In the genomic region with DNA sequence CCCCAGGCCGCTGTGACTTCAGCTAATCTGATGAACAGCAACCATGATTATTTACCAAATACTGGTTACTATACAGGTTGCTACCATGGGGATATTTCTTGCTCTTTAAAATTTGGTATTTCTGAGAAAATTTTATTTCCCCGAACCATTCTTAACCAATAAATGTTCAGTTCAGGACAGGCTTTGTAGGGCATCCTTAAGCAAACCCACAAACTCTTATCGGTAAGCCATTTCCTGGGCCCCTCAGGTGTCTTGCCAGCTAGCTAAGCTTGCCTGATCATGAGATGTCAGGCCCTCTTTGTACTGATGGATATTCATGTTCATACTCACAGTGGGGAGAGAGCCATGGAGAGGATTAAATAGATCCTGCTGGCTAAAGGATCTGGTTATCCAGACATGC, we compare ENCODE assay signal across 19 mouse cellular contexts. TPM values are rescaled to one million over a fixed set of nuclear protein-coding genes. Genes with fewer than 3 reads are reported as not detected.
DNase-seq lines count a peak whose midpoint lies in the region; ATAC-seq and TF ChIP-seq lines count a peak whose summit lies in the region.
"Had no signal": no experiment of that assay in that cellular context is flagged by ENCODE, and none has a peak within 500 bp of the region (broad histone marks: within the 10 kb centered on the region; RNA-seq: fewer than 3 reads in every experiment).

No protein-coding gene starts in this region.

- no peak for TF ChIP-seq POLR2A in spleen, adult 2 months (IDR thresholded peaks at IDR 0.05; ENCODE audit: low read depth, low read length)

- H3K4me2 ChIP-seq in heart, embryonic 12.5 days, result no peak overlapping the region
- H3K4me2 ChIP-seq: embryonic facial prominence, embryonic 12.5 days; liver, embryonic 13.5 days; midbrain, embryonic 13.5 days; neural tube, embryonic 12.5 days had no signal

- no peak for TF ChIP-seq CTCF in spleen, adult 2 months (IDR thresholded peaks at IDR 0.05; ENCODE audit: extremely low read depth, insufficient read depth, insufficient read length, insufficient replicate concordance)

- H3K4me1 ChIP-seq in heart, embryonic 12.5 days (replicated peaks), result peaks cover 92% of the 10 kb centered on the region
- peaks cover 30% of the 10 kb centered on the region for H3K4me1 ChIP-seq in spleen, adult 2 months (ENCODE audit: control insufficient read depth, insufficient read depth, insufficient read length)
- H3K4me1 ChIP-seq: midbrain, embryonic 13.5 days had no signal

- H3K9ac ChIP-seq in heart, embryonic 12.5 days, result no peak overlapping the region
- H3K9ac ChIP-seq: embryonic facial prominence, embryonic 12.5 days; liver, embryonic 13.5 days; midbrain, embryonic 13.5 days; neural tube, embryonic 12.5 days had no signal

- 87% methylated on average over 3 of the region's 3 CpGs for WGBS in heart, embryonic 12.5 days
- WGBS in spleen, adult 2 months, result 62% methylated on average over 3 of the region's 3 CpGs

- no peak overlapping the region for H3K4me3 ChIP-seq in heart, embryonic 12.5 days
- H3K4me3 ChIP-seq in spleen, adult 2 months (ENCODE audit: extremely low read depth, insufficient read depth, insufficient read length), result no peak overlapping the region
- H3K4me3 ChIP-seq: embryonic facial prominence, embryonic 12.5 days; forebrain, embryonic 10.5 days; limb, embryonic 10.5 days; liver, embryonic 13.5 days; midbrain, embryonic 13.5 days; neural tube, embryonic 12.5 days had no signal

- no peaks in the 10 kb centered on the region for H3K27me3 ChIP-seq in heart, embryonic 12.5 days (replicated peaks)
- H3K27me3 ChIP-seq in spleen, adult 2 months (ENCODE audit: control insufficient read depth, insufficient read depth, low read length), result no peaks in the 10 kb centered on the region
- H3K27me3 ChIP-seq: embryonic facial prominence, embryonic 12.5 days; liver, embryonic 13.5 days; midbrain, embryonic 13.5 days; neural tube, embryonic 12.5 days had no signal

- no peak for DNase-seq in heart, adult 9 months (ENCODE audit: low spot score in 2 of 2)
- DNase-seq in spleen, adult 2 months (ENCODE audit: low read depth in 1 of 2, low spot score in 2 of 2), result no peak
- no peak for DNase-seq in spleen, adult 12 weeks (ENCODE audit: low spot score)
- peak; percentile 87 for DNase-seq in induced T-regulatory cell, adult 2 months (ENCODE audit: low read depth)
- peak; percentile 45 for DNase-seq in thymus, postnatal 25 days
- no peak for DNase-seq in left cerebral cortex, adult 8-10 months (ENCODE audit: low spot score in 2 of 2)
- DNase-seq in gastrocnemius, postnatal 25 days, result no peak
- DNase-seq: cerebellum, adult 11-12 months; liver, embryonic 13.5 days; right cerebral cortex, postnatal 4 days had no signal

- peaks cover 48% of the 10 kb centered on the region for H3K36me3 ChIP-seq in heart, embryonic 12.5 days
- H3K36me3 ChIP-seq in spleen, adult 2 months (ENCODE audit: control insufficient read depth, insufficient read depth, low read length), result peaks cover 4% of the 10 kb centered on the region; the same call in 1 of the 2 replicates
- H3K36me3 ChIP-seq: embryonic facial prominence, embryonic 12.5 days; forebrain, embryonic 10.5 days; liver, embryonic 13.5 days; midbrain, embryonic 13.5 days; neural tube, embryonic 12.5 days had no signal

- peak overlapping the region; percentile 82 for H3K27ac ChIP-seq in heart, embryonic 12.5 days (ENCODE audit: poor library complexity, severe bottlenecking)
- peak overlapping the region; percentile 75 for H3K27ac ChIP-seq in spleen, adult 2 months (ENCODE audit: insufficient read depth, low read length)
- H3K27ac ChIP-seq: embryonic facial prominence, embryonic 12.5 days; forebrain, embryonic 10.5 days; hindbrain, postnatal 0 days; kidney, postnatal 0 days; limb, embryonic 10.5 days; liver, embryonic 13.5 days; macrophage; midbrain, embryonic 13.5 days; neural tube, embryonic 12.5 days had no signal

- no peak for ATAC-seq in heart, embryonic 12.5 days (ENCODE audit: insufficient number of reproducible peaks, low FRiP score)
- ATAC-seq: hindbrain, postnatal 0 days; midbrain, embryonic 13.5 days had no signal

- no peaks in the 10 kb centered on the region for H3K9me3 ChIP-seq in heart, embryonic 12.5 days (replicated peaks)
- H3K9me3 ChIP-seq: embryonic facial prominence, embryonic 12.5 days; forebrain, embryonic 10.5 days; limb, embryonic 10.5 days; liver, embryonic 13.5 days; midbrain, embryonic 13.5 days; neural tube, embryonic 12.5 days had no signal

RNA-seq across cellular contexts. Expression of a gene that starts 30.7 kb away (rescaled TPM):
- polyA plus RNA-seq in heart, embryonic 12.5 days (2016; fragmentation: Nextera tagmentation; extraction: Ambion mirVana), result 44.2 and 48.3 TPM in 2 replicates
- 21.3 and 24.9 TPM in 2 replicates for polyA plus RNA-seq in spleen, adult 2 months (2012; rRNA removed)
- 10 to 100 TPM; 10.6 to 13.0 (median 10.9) TPM for total RNA-seq in left cerebral cortex, adult 8-10 months (2022)
- total RNA-seq in gastrocnemius, postnatal 25 days (2021), result 1 to 10 TPM; 4.9 to 8.0 TPM

RNA-seq across cellular contexts. Expression of a gene that starts 34.3 kb away (rescaled TPM):
- polyA plus RNA-seq in heart, embryonic 12.5 days (2016; fragmentation: Nextera tagmentation; extraction: Ambion mirVana), result 3.4 and 4.0 TPM in 2 replicates
- 9.4 and 28.6 TPM in 2 replicates for polyA plus RNA-seq in spleen, adult 2 months (2012; rRNA removed)
- 1 to 10 TPM; 2.8 to 5.4 (median 3.2) TPM for total RNA-seq in left cerebral cortex, adult 8-10 months (2022)
- total RNA-seq in gastrocnemius, postnatal 25 days (2021), result 1 to 10 TPM in 1 of 2 experiments, under 1 TPM in 1; 0.51 to 1.2 TPM

Comparison
In these comparisons a context has a peak if more than half of its experiments do, and no peak if none do; other contexts are left out.
1. DNase-seq: peak in induced T-regulatory cell, adult 2 months (single experiment) and thymus, postnatal 25 days (single experiment); none in heart, adult 9 months (0 of 2), spleen, adult 2 months (0 of 2), spleen, adult 12 weeks (single experiment), left cerebral cortex, adult 8-10 months (0 of 2) and gastrocnemius, postnatal 25 days (single experiment).